Mouse (Mus musculus) liver, embryonic 14.5 days (tissue): ENCODE measurements at regions not wholly inside any gene's neighbourhood (a gene's known extent, or its start where the extent isn't known, plus 50 kb on each side); places are given as distances from the start of the nearest gene placed in this dataset.

Experiments
- ATAC-seq: fragments of 200-750 bp; cut with Nextera tagmentation; 2 replicates; pipeline ENCODE4 v1.8.0; 2017; ENCODE audit warnings: moderate number of reproducible peaks, mild to moderate bottlenecking, moderate library complexity; ENCODE audit not compliant: insufficient read depth
- DNase-seq, 3 experiments: peaks; one replicate each; pipeline ENCODE4 v3.0.0-alpha.2; 2012 to 2013; ENCODE audit warnings: low read depth in 3 of 3, low spot score in 3 of 3
- H3K27ac ChIP-seq: fragments of 300-500 bp; sonication (generic); 2 replicates; pipeline ENCODE4 v1.5.1; 2014; ENCODE audit warnings: moderate library complexity, mild to moderate bottlenecking, control low read depth, inconsistent platforms
- H3K27me3 ChIP-seq: fragments of 300-500 bp; sonication (generic); 2 replicates; pipeline ENCODE4 v1.6.1; 2014; ENCODE audit warnings: mild to moderate bottlenecking, low read length, moderate library complexity; ENCODE audit not compliant: control insufficient read depth, insufficient read depth
- H3K36me3 ChIP-seq: fragments of 300-500 bp; sonication (generic); replicated peaks from 2 replicates; pipeline ENCODE4 v1.6.1; 2014; ENCODE audit warnings: low read depth; ENCODE audit not compliant: control insufficient read depth, insufficient read depth
- H3K4me1 ChIP-seq, 2 experiments: fragments of 200-500 bp in 1 of 2; fragments of 300-500 bp in 1 of 2; sonication (generic) in 1 of 2; replicated peaks; 2 replicates each; pipeline ENCODE4 v1.6.1; 2012 to 2014; ENCODE audit warnings: antibody characterized with exemption in 1 of 2, inconsistent platforms in 1 of 2, low read length in 1 of 2; ENCODE audit not compliant: control insufficient read depth in 2 of 2, insufficient read depth in 2 of 2
- H3K4me2 ChIP-seq: fragments of 300-500 bp; sonication (generic); 2 replicates; pipeline ENCODE4 v1.6.1; 2014; ENCODE audit warnings: low read depth, mild to moderate bottlenecking, control low read depth, moderate library complexity
- H3K4me3 ChIP-seq, 2 experiments: fragments of 200-500 bp in 1 of 2; fragments of 300-500 bp in 1 of 2; sonication (generic) in 1 of 2; 2 replicates each; pipeline ENCODE4 v1.5.1; 2012 to 2014; ENCODE audit warnings: low read depth in 2 of 2, low read length in 2 of 2, mild to moderate bottlenecking in 2 of 2, control low read depth in 1 of 2, inconsistent platforms in 1 of 2, moderate library complexity in 1 of 2; ENCODE audit not compliant: insufficient read depth in 1 of 2
- H3K9ac ChIP-seq: fragments of 300-500 bp; sonication (generic); replicated peaks from 2 replicates; pipeline ENCODE4 v1.6.1; 2014; ENCODE audit warnings: mild to moderate bottlenecking, control low read depth, moderate library complexity
- H3K9me3 ChIP-seq: fragments of 300-500 bp; sonication (generic); 2 replicates; pipeline ENCODE4 v1.6.1; 2016; ENCODE audit warnings: low read length, mixed read lengths; ENCODE audit not compliant: control insufficient read depth
- CTCF ChIP-seq: IDR thresholded peaks from 2 replicates; pipeline ENCODE4 v1.5.1; 2016; ENCODE audit warnings: antibody characterized with exemption, low read depth, control low read depth
- EP300 ChIP-seq: IDR thresholded peaks from 2 replicates; pipeline ENCODE4 v1.6.1; 2016; ENCODE audit warnings: antibody characterized with exemption, low read depth
- WGBS: fragments of 180-500 bp; shearing (Covaris S2); extraction: QIAGEN DNeasy Blood & Tissue Kit; methylation state at CpG from one replicate; pipeline ENCODE4 v1.1.7; 2014; ENCODE audit not compliant: insufficient replicate concordance; 5-methylcytosine and 5-hydroxymethylcytosine counted together

- no peak overlapping the region for H3K4me3 ChIP-seq
- H3K27ac ChIP-seq = no peak overlapping the region
- TF ChIP-seq EP300 = no peak
- no peak for TF ChIP-seq CTCF
- WGBS = 58% methylated on average over 8 of the region's 8 CpGs
- H3K9me3 ChIP-seq = no peaks in the 10 kb centered on the region
- H3K9ac ChIP-seq = no peak overlapping the region
- H3K36me3 ChIP-seq = no peaks in the 10 kb centered on the region
- ATAC-seq = no peak
- DNase-seq = no peak
- no peaks in the 10 kb centered on the region for H3K27me3 ChIP-seq
- H3K4me1 ChIP-seq = no peaks in the 10 kb centered on the region; a peak in 1 of 4 replicates
- H3K4me2 ChIP-seq = no peak overlapping the region
Observed at GRCm38 (mm10) chr1:92712366-92712765, 63.7 kb upstream of the Otos start.

GRCm38 (mm10) chr1:92710321-92710839 is 61.7 kb upstream of the Otos start:
- no peak for ATAC-seq
- DNase-seq = no peak
- H3K27me3 ChIP-seq = no peaks in the 10 kb centered on the region
- no peak overlapping the region for H3K9ac ChIP-seq
- H3K4me2 ChIP-seq = no peak overlapping the region
- no peaks in the 10 kb centered on the region; a peak in 1 of 4 replicates for H3K4me1 ChIP-seq
- H3K27ac ChIP-seq = no peak overlapping the region
- 61% methylated on average over 2 of the region's 2 CpGs for WGBS
- no peak overlapping the region for H3K4me3 ChIP-seq
- H3K36me3 ChIP-seq = no peaks in the 10 kb centered on the region
- no peaks in the 10 kb centered on the region for H3K9me3 ChIP-seq
- no peak for TF ChIP-seq EP300
- no peak for TF ChIP-seq CTCF

GRCm38 (mm10) chr1:92709190-92709850 is 60.7 kb upstream of the Otos start:
- no peak overlapping the region for H3K27ac ChIP-seq
- 59% methylated on average over 14 of the region's 14 CpGs for WGBS
- DNase-seq = no peak

GRCm38 (mm10) chr1:92707917-92708897 is 59.6 kb upstream of the Otos start:
- 72% methylated on average over 19 of the region's 19 CpGs for WGBS
- no peak overlapping the region for H3K9ac ChIP-seq
- DNase-seq = no peak

More at GRCm38 (mm10) chr1:92709190-92709850, 60.7 kb upstream of the Otos start:
- ATAC-seq = no peak
- no peaks in the 10 kb centered on the region for H3K9me3 ChIP-seq
- H3K36me3 ChIP-seq = no peaks in the 10 kb centered on the region
- H3K4me3 ChIP-seq = no peak overlapping the region
- H3K9ac ChIP-seq = no peak overlapping the region
- H3K4me2 ChIP-seq = no peak overlapping the region
- TF ChIP-seq EP300 (no peak), CTCF (no peak)
- no peaks in the 10 kb centered on the region; a peak in 1 of 4 replicates for H3K4me1 ChIP-seq
- no peaks in the 10 kb centered on the region for H3K27me3 ChIP-seq

GRCm38 (mm10) chr1:92707441-92707840 is 58.8 kb upstream of the Otos start:
- Histone ChIP-seq H3K9ac (no peak overlapping the region), H3K4me3 (no peak overlapping the region), H3K27me3 (no peaks in the 10 kb centered on the region), H3K27ac (no peak overlapping the region), H3K4me2 (no peak overlapping the region), H3K36me3 (no peaks in the 10 kb centered on the region), H3K9me3 (no peaks in the 10 kb centered on the region), H3K4me1 (no peaks in the 10 kb centered on the region; a peak in 1 of 4 replicates)
- ATAC-seq (no peak), DNase-seq (no peak)
- TF ChIP-seq EP300 = no peak
- TF ChIP-seq CTCF = no peak
- 53% methylated on average over 2 of the region's 2 CpGs for WGBS

More at GRCm38 (mm10) chr1:92707917-92708897, 59.6 kb upstream of the Otos start:
- H3K4me3 ChIP-seq = no peak overlapping the region
- TF ChIP-seq EP300 = no peak
- TF ChIP-seq CTCF = no peak; the same call in 1 of the 2 replicates
- H3K9me3 ChIP-seq = no peaks in the 10 kb centered on the region
- no peak overlapping the region for H3K4me2 ChIP-seq
- no peak overlapping the region for H3K27ac ChIP-seq
- no peaks in the 10 kb centered on the region for H3K36me3 ChIP-seq
- no peaks in the 10 kb centered on the region for H3K27me3 ChIP-seq
- ATAC-seq = no peak
- no peaks in the 10 kb centered on the region; a peak in 1 of 4 replicates for H3K4me1 ChIP-seq
